Comparison of ENCODE assay signal across 24 mouse cellular contexts in genomic region chr2:47914986-47915485, GRCm38 (mm10).
DNase-seq lines count a peak whose midpoint lies in the region; ATAC-seq lines count a peak whose summit lies in the region.
"Had no signal": no experiment of that assay in that cellular context is flagged by ENCODE, and none has a peak within 500 bp of the region (broad histone marks: within the 10 kb centered on the region; RNA-seq: fewer than 3 reads in every experiment).

No protein-coding gene starts in this region.

- no peak overlapping the region for H3K4me2 ChIP-seq in lung, embryonic 16.5 days (ENCODE audit: low read depth, low read length)
- H3K4me2 ChIP-seq: embryonic facial prominence, embryonic 13.5 days; forebrain, embryonic 12.5 days; forebrain, embryonic 15.5 days; heart, embryonic 11.5 days; hindbrain, embryonic 12.5 days; hindbrain, embryonic 15.5 days had no signal

- H3K27ac ChIP-seq in lung, embryonic 16.5 days (ENCODE audit: low read length): no peak overlapping the region
- H3K27ac ChIP-seq: embryonic facial prominence, embryonic 10.5 days; embryonic facial prominence, embryonic 13.5 days; forebrain, embryonic 12.5 days; forebrain, embryonic 15.5 days; hindbrain, embryonic 12.5 days; hindbrain, embryonic 15.5 days had no signal

- H3K4me3 ChIP-seq in lung, embryonic 16.5 days (ENCODE audit: low read length): no peak overlapping the region
- H3K4me3 ChIP-seq: embryonic facial prominence, embryonic 10.5 days; embryonic facial prominence, embryonic 13.5 days; erythroblast, embryonic 14.5 days; forebrain, embryonic 12.5 days; forebrain, embryonic 15.5 days; hindbrain, embryonic 12.5 days; hindbrain, embryonic 15.5 days had no signal

- peak; percentile 1 for DNase-seq in 416B (ENCODE audit: low read depth)
- peak; percentile 24 for DNase-seq in lung, postnatal 14 days
- no peak for DNase-seq in gastrocnemius, postnatal 36 days
- DNase-seq in right cerebral cortex, postnatal 25 days: no peak
- DNase-seq: adrenal gland, adult 2 months; adrenal gland, postnatal 25 days; cerebellum, adult 11-12 months; cerebellum, adult 8-10 months; cerebellum, postnatal 10 days; cerebellum, postnatal 36 days; embryo, embryonic 11 days; gastrocnemius, postnatal 10 days; heart, adult 11 months had no signal

- 45% methylated on average over 4 of the region's 4 CpGs for WGBS in lung, embryonic 16.5 days

- H3K36me3 ChIP-seq in lung, embryonic 16.5 days (ENCODE audit: control insufficient read depth, insufficient read depth, low read length): no peaks in the 10 kb centered on the region
- H3K36me3 ChIP-seq: embryonic facial prominence, embryonic 10.5 days; embryonic facial prominence, embryonic 13.5 days; forebrain, embryonic 12.5 days; forebrain, embryonic 15.5 days; hindbrain, embryonic 12.5 days; hindbrain, embryonic 15.5 days had no signal

- H3K9me3 ChIP-seq in lung, embryonic 16.5 days (ENCODE audit: control insufficient read depth, low read length): no peaks in the 10 kb centered on the region
- H3K9me3 ChIP-seq: embryonic facial prominence, embryonic 10.5 days; embryonic facial prominence, embryonic 13.5 days; forebrain, embryonic 12.5 days; forebrain, embryonic 15.5 days; hindbrain, embryonic 12.5 days; hindbrain, embryonic 15.5 days had no signal

- H3K4me1 ChIP-seq in lung, embryonic 16.5 days (replicated peaks; ENCODE audit: control insufficient read depth, insufficient read depth, low read length): no peaks in the 10 kb centered on the region
- H3K4me1 ChIP-seq: embryonic facial prominence, embryonic 10.5 days; embryonic facial prominence, embryonic 13.5 days; forebrain, embryonic 12.5 days; forebrain, embryonic 15.5 days; hindbrain, embryonic 12.5 days; hindbrain, embryonic 15.5 days had no signal

- no peaks in the 10 kb centered on the region for H3K27me3 ChIP-seq in lung, embryonic 16.5 days (ENCODE audit: control insufficient read depth, insufficient read depth, low read depth, low read length)
- H3K27me3 ChIP-seq: embryonic facial prominence, embryonic 13.5 days; forebrain, embryonic 12.5 days; forebrain, embryonic 15.5 days; hindbrain, embryonic 12.5 days; hindbrain, embryonic 15.5 days had no signal

- intact Hi-C loops in gastrocnemius, postnatal 36 days (cut with DNase I): no loop called here

- H3K9ac ChIP-seq in lung, embryonic 16.5 days (ENCODE audit: low read length): no peak overlapping the region
- H3K9ac ChIP-seq: embryonic facial prominence, embryonic 13.5 days; forebrain, embryonic 12.5 days; forebrain, embryonic 15.5 days; hindbrain, embryonic 12.5 days; hindbrain, embryonic 15.5 days had no signal

- ATAC-seq in lung, embryonic 16.5 days (ENCODE audit: low read depth): peak; percentile 54
- ATAC-seq in megakaryocyte-erythroid progenitor cell, adult 5-6 weeks (replicated peaks; ENCODE audit: low FRiP score, low TSS enrichment, poor library complexity, severe bottlenecking): no peak
- ATAC-seq: CD4-positive, CD25-positive, alpha-beta regulatory T cell, adult 4 months; forebrain, embryonic 15.5 days had no signal

Comparison
In these comparisons a context has a peak if more than half of its experiments do, and no peak if none do; other contexts are left out.
1. DNase-seq: peak in 416B (single experiment) and lung, postnatal 14 days (single experiment); none in gastrocnemius, postnatal 36 days (0 of 2) and right cerebral cortex, postnatal 25 days (single experiment).